In genomic region chr19:5848826-5849672, GRCm38 (mm10) we compare ENCODE assay signal across 8 mouse cellular contexts. TPM values are rescaled to one million over a fixed set of nuclear protein-coding genes. Genes with fewer than 3 reads are reported as not detected.
DNase-seq lines count a peak whose midpoint lies in the region; ATAC-seq and TF ChIP-seq lines count a peak whose summit lies in the region.

No protein-coding gene starts in this region.

- H3K4me1 ChIP-seq in embryonic facial prominence, embryonic 12.5 days, result peaks cover 57% of the 10 kb centered on the region
- peaks cover 53% of the 10 kb centered on the region for H3K4me1 ChIP-seq in limb, embryonic 14.5 days (ENCODE audit: control insufficient read depth, insufficient read depth, low read length)

- no peak for TF ChIP-seq POLR2A in limb, embryonic 14.5 days (IDR thresholded peaks at IDR 0.05; ENCODE audit: borderline replicate concordance, extremely low read depth, insufficient read depth, insufficient read length)

- H3K27me3 ChIP-seq in embryonic facial prominence, embryonic 12.5 days, result no peaks in the 10 kb centered on the region
- H3K27me3 ChIP-seq in limb, embryonic 14.5 days (ENCODE audit: control insufficient read depth, insufficient read depth, low read length), result no peaks in the 10 kb centered on the region

- ATAC-seq in embryonic facial prominence, embryonic 12.5 days (ENCODE audit: insufficient number of reproducible peaks, insufficient read depth, low FRiP score, low TSS enrichment), result no peak
- ATAC-seq in limb, embryonic 14.5 days (ENCODE audit: low FRiP score, low read depth), result no peak

- no peaks in the 10 kb centered on the region for H3K9me3 ChIP-seq in embryonic facial prominence, embryonic 12.5 days
- H3K9me3 ChIP-seq in limb, embryonic 14.5 days (ENCODE audit: control insufficient read depth, low read length), result no peaks in the 10 kb centered on the region

- intact Hi-C loops in heart, postnatal 25 days (cut with DNase I), result loop anchor here (5.0 kb wide), 1 partner anchor 122 kb away; the partner anchor contains the start of genes Ehbp1l1 and Fam89b
- intact Hi-C loops in heart, postnatal 36 days (cut with DNase I), result no loop called here

- peaks cover 20% of the 10 kb centered on the region for H3K36me3 ChIP-seq in embryonic facial prominence, embryonic 12.5 days
- peaks cover 19% of the 10 kb centered on the region for H3K36me3 ChIP-seq in limb, embryonic 14.5 days (ENCODE audit: control insufficient read depth, insufficient read depth, low read length)

- peak; percentile 74 to 82 for DNase-seq in heart, adult 18-20 months
- no peak for DNase-seq in heart, postnatal 25 days (ENCODE audit: low spot score)
- DNase-seq in adrenal gland, adult 18-20 months (ENCODE audit: low spot score in 2 of 2), result peak; percentile 51 to 60
- DNase-seq in heart, postnatal 36 days, result peak; percentile 45 to 65
- DNase-seq in limb, embryonic 14.5 days (ENCODE audit: low spot score), result no peak
- DNase-seq in neural tube, embryonic 10.5 days (ENCODE audit: extremely low spot score, low spot score), result peak; percentile 46
- no peak for DNase-seq in layer of hippocampus, postnatal 36 days

- peak overlapping the region; percentile 21 for H3K4me2 ChIP-seq in embryonic facial prominence, embryonic 12.5 days (replicated peaks)
- peak overlapping the region; percentile 70; the same call in 1 of the 2 replicates for H3K4me2 ChIP-seq in limb, embryonic 14.5 days (replicated peaks; ENCODE audit: low read depth, low read length, severe bottlenecking)

- 0 out of 2 replicates have a peak overlapping the region, but pooled peaks have one; percentile 1 for H3K4me3 ChIP-seq in embryonic facial prominence, embryonic 12.5 days
- H3K4me3 ChIP-seq in limb, embryonic 14.5 days (replicated peaks; ENCODE audit: low read length), result no peak overlapping the region

- no peak overlapping the region; the same call in 1 of the 2 replicates for H3K9ac ChIP-seq in embryonic facial prominence, embryonic 12.5 days
- H3K9ac ChIP-seq in limb, embryonic 14.5 days (ENCODE audit: low read depth, low read length, severe bottlenecking), result peak overlapping the region; percentile 29

- 23% methylated on average over 13 of the region's 13 CpGs for WGBS in embryonic facial prominence, embryonic 12.5 days
- 31% methylated on average over 13 of the region's 13 CpGs for WGBS in limb, embryonic 14.5 days

- H3K27ac ChIP-seq in embryonic facial prominence, embryonic 12.5 days, result peak overlapping the region; percentile 95
- H3K27ac ChIP-seq in limb, embryonic 14.5 days (replicated peaks; ENCODE audit: low read depth, low read length), result peak overlapping the region; percentile 97; the same call in 1 of the 2 replicates

RNA-seq across cellular contexts. Expression of gene Frmd8, which starts 26.0 kb away (rescaled TPM):
- total RNA-seq in heart, adult 18-20 months (2021), result 10 to 100 TPM in 1 of 2 experiments, 1 to 10 TPM in 1; 7.2 to 10.6 TPM
- total RNA-seq in heart, postnatal 25 days (2021), result 10 to 100 TPM in 1 of 2 experiments, 1 to 10 TPM in 1; 8.9 to 11.1 TPM
- total RNA-seq in adrenal gland, adult 18-20 months (2021), result 10 to 100 TPM; 21.1 to 42.8 TPM
- 35.3 and 41.4 TPM in 2 replicates for polyA plus RNA-seq in embryonic facial prominence, embryonic 12.5 days (2016; fragmentation: Nextera tagmentation; extraction: Ambion mirVana)
- total RNA-seq in heart, postnatal 36 days (2021), result 10 to 100 TPM; 11.4 to 11.7 TPM
- 22.7 and 30.1 TPM in 2 replicates for polyA plus RNA-seq in limb, embryonic 14.5 days (2012; rRNA removed)
- polyA plus RNA-seq in limb, embryonic 14.5 days (2014; fragmentation: Nextera tagmentation; extraction: Ambion mirVana), result 22.6 and 22.7 TPM in 2 replicates
- total RNA-seq in layer of hippocampus, postnatal 36 days (2021), result 10 to 100 TPM; 13.5 to 14.2 TPM

RNA-seq across cellular contexts. Expression of gene Slc25a45, which starts 28.6 kb away (rescaled TPM):
- 1 to 10 TPM; 2.6 to 2.8 TPM for total RNA-seq in heart, adult 18-20 months (2021)
- 1 to 10 TPM; 3.5 to 4.1 TPM for total RNA-seq in heart, postnatal 25 days (2021)
- 10 to 100 TPM in 1 of 2 experiments, 1 to 10 TPM in 1; 4.9 to 19.0 TPM for total RNA-seq in adrenal gland, adult 18-20 months (2021)
- 2.0 and 3.1 TPM in 2 replicates for polyA plus RNA-seq in embryonic facial prominence, embryonic 12.5 days (2016; fragmentation: Nextera tagmentation; extraction: Ambion mirVana)
- total RNA-seq in heart, postnatal 36 days (2021), result 1 to 10 TPM; 3.4 to 4.2 TPM
- 6.2 and 6.3 TPM in 2 replicates for polyA plus RNA-seq in limb, embryonic 14.5 days (2012; rRNA removed)
- 2.5 and 3.0 TPM in 2 replicates for polyA plus RNA-seq in limb, embryonic 14.5 days (2014; fragmentation: Nextera tagmentation; extraction: Ambion mirVana)
- total RNA-seq in layer of hippocampus, postnatal 36 days (2021), result 1 to 10 TPM; 2.5 to 2.7 TPM

RNA-seq across cellular contexts. Expression of gene Tigd3, which starts 44.9 kb away (rescaled TPM):
- total RNA-seq in heart, adult 18-20 months (2021), result under 1 TPM in 1 of 2 experiments, not detected in 1; 0.35 TPM
- total RNA-seq in heart, postnatal 25 days (2021), result under 1 TPM; 0.22 to 0.68 TPM
- total RNA-seq in adrenal gland, adult 18-20 months (2021), result 1 to 10 TPM in 1 of 2 experiments, under 1 TPM in 1; 0.90 to 1.1 TPM
- 5.3 and 6.3 TPM in 2 replicates for polyA plus RNA-seq in embryonic facial prominence, embryonic 12.5 days (2016; fragmentation: Nextera tagmentation; extraction: Ambion mirVana)
- under 1 TPM; 0.57 to 0.64 TPM for total RNA-seq in heart, postnatal 36 days (2021)
- 4.8 TPM in 2 replicates for polyA plus RNA-seq in limb, embryonic 14.5 days (2012; rRNA removed)
- polyA plus RNA-seq in limb, embryonic 14.5 days (2014; fragmentation: Nextera tagmentation; extraction: Ambion mirVana), result 1.7 and 2.0 TPM in 2 replicates
- total RNA-seq in layer of hippocampus, postnatal 36 days (2021), result 1 to 10 TPM; 1.9 to 2.2 TPM

Comparison
In these comparisons a context has a peak if more than half of its experiments do, and no peak if none do; other contexts are left out.
1. DNase-seq: peak in heart, adult 18-20 months (2 of 2), adrenal gland, adult 18-20 months (2 of 2), heart, postnatal 36 days (2 of 2) and neural tube, embryonic 10.5 days (single experiment); none in heart, postnatal 25 days (single experiment), limb, embryonic 14.5 days (single experiment) and layer of hippocampus, postnatal 36 days (0 of 2).